Mouse (Mus musculus) kidney, postnatal 10 days (tissue): ENCODE results near the gene Tmem53.

Experiments
- DNase-seq: peaks from one replicate; pipeline ENCODE4 v3.0.0; 2021; ENCODE audit warnings: mixed read lengths

Gene Tmem53

GRCm38 (mm10) chr4:117251801-117252316 lies at the start of gene Tmem53, which contains the start of gene Armh1:
Gene Tmem53, plus strand, starts transcription at chr4:117251951.
Gene Armh1, minus strand, starts transcription at chr4:117252125.
- peak; percentile 96 for DNase-seq

GRCm38 (mm10) chr4:117202046-117202991 lies 49.4 kb upstream of the Tmem53 start:
- peak; percentile 62 for DNase-seq

GRCm38 (mm10) chr4:117202992-117203354 lies 48.8 kb upstream of the Tmem53 start:
- no peak for DNase-seq

GRCm38 (mm10) chr4:117209592-117209991 lies 42.2 kb upstream of the Tmem53 start:
- DNase-seq = no peak

- peak; percentile 91 for DNase-seq
Measured at GRCm38 (mm10) chr4:117210147-117211074, 41.3 kb upstream of the Tmem53 start.

- no peak for DNase-seq
Measured at GRCm38 (mm10) chr4:117214250-117214649, 37.5 kb upstream of the Tmem53 start.

- no peak for DNase-seq
Measured at GRCm38 (mm10) chr4:117217029-117217428, 34.7 kb upstream of the Tmem53 start.

GRCm38 (mm10) chr4:117218517-117219219 lies 33.1 kb upstream of the Tmem53 start:
- DNase-seq = peak; percentile 74

- no peak for DNase-seq
Measured at GRCm38 (mm10) chr4:117220741-117221515, 30.8 kb upstream of the Tmem53 start.

GRCm38 (mm10) chr4:117221836-117222235 lies 29.9 kb upstream of the Tmem53 start:
- no peak for DNase-seq

- no peak for DNase-seq
Measured at GRCm38 (mm10) chr4:117223001-117223400, 28.8 kb upstream of the Tmem53 start.

GRCm38 (mm10) chr4:117224122-117224521 lies 27.6 kb upstream of the Tmem53 start:
- DNase-seq = no peak

- DNase-seq = no peak
Measured at GRCm38 (mm10) chr4:117225250-117225649, 26.5 kb upstream of the Tmem53 start.

- no peak for DNase-seq
Measured at GRCm38 (mm10) chr4:117229590-117229989, 22.2 kb upstream of the Tmem53 start.

GRCm38 (mm10) chr4:117230331-117230730 lies 21.4 kb upstream of the Tmem53 start:
- no peak for DNase-seq

GRCm38 (mm10) chr4:117231208-117231607 lies 20.5 kb upstream of the Tmem53 start:
- DNase-seq = no peak

- DNase-seq = no peak
Measured at GRCm38 (mm10) chr4:117234166-117234741, 17.5 kb upstream of the Tmem53 start.

GRCm38 (mm10) chr4:117235822-117236221 lies 15.9 kb upstream of the Tmem53 start:
- no peak for DNase-seq

- peak; percentile 64 for DNase-seq
Measured at GRCm38 (mm10) chr4:117239153-117239552, 12.6 kb upstream of the Tmem53 start.

GRCm38 (mm10) chr4:117240867-117241266 lies 10.9 kb upstream of the Tmem53 start:
- DNase-seq = no peak

- DNase-seq = no peak
Measured at GRCm38 (mm10) chr4:117250982-117251381, 769 bp upstream of the Tmem53 start.
